Mouse (Mus musculus): Measurements from ENCODE around the gene Acsl6. TPM values are rescaled to one million over a fixed set of nuclear protein-coding genes. Genes with fewer than 3 reads are reported as not detected.
"Not testable (repeated sequence)": the region's sequence is repeated elsewhere in the genome, so short reads cannot be mapped to it uniquely, and the experiment has no call there.

Acsl6 gene
- polyA plus RNA-seq, 1 experiment from 2014 or later, result 46.2 TPM

GRCm38 (mm10) chr11:54400803-54401202, 97.2 kb downstream of the Acsl6 start:
- not testable (repeated sequence) for H3K36me3 ChIP-seq (ENCODE audit: control insufficient read depth, insufficient read depth, low read length); ATAC-seq; H3K4me2 ChIP-seq (ENCODE audit: low read length); H3K4me3 ChIP-seq (ENCODE audit: low read depth, low read length); H3K9ac ChIP-seq (ENCODE audit: low read depth, low read length); H3K9me3 ChIP-seq (replicated peaks; ENCODE audit: control insufficient read depth, low read length, poor library complexity, severe bottlenecking); H3K27me3 ChIP-seq (ENCODE audit: control insufficient read depth, insufficient read depth, low read depth, low read length); H3K27ac ChIP-seq (ENCODE audit: low read length); H3K4me1 ChIP-seq (ENCODE audit: control insufficient read depth, insufficient read depth, low read length)
- 95% methylated on average over 20 of the region's 20 CpGs for WGBS

GRCm38 (mm10) chr11:54404885-54405284, 101.3 kb downstream of the Acsl6 start:
- Histone ChIP-seq H3K36me3 (ENCODE audit: control insufficient read depth, insufficient read depth, low read length) (no peaks in the 10 kb centered on the region), H3K4me2 (ENCODE audit: low read length) (no peak overlapping the region), H3K9ac (ENCODE audit: low read depth, low read length) (no peak overlapping the region), H3K27me3 (ENCODE audit: control insufficient read depth, insufficient read depth, low read depth, low read length) (no peaks in the 10 kb centered on the region), H3K4me3 (ENCODE audit: low read depth, low read length) (no peak overlapping the region), H3K9me3 (replicated peaks; ENCODE audit: control insufficient read depth, low read length, poor library complexity, severe bottlenecking) (no peaks in the 10 kb centered on the region), H3K4me1 (ENCODE audit: control insufficient read depth, insufficient read depth, low read length) (no peaks in the 10 kb centered on the region), H3K27ac (ENCODE audit: low read length) (no peak overlapping the region)
- WGBS, result 83% methylated on average over 4 of the region's 4 CpGs
- ATAC-seq, result no peak

- H3K9ac ChIP-seq (ENCODE audit: low read depth, low read length), result no peak overlapping the region
- H3K27me3 ChIP-seq (ENCODE audit: control insufficient read depth, insufficient read depth, low read depth, low read length), result no peaks in the 10 kb centered on the region
- no peak overlapping the region for H3K27ac ChIP-seq (ENCODE audit: low read length)
- H3K36me3 ChIP-seq (ENCODE audit: control insufficient read depth, insufficient read depth, low read length), result no peaks in the 10 kb centered on the region
- 89% methylated on average over 4 of the region's 4 CpGs for WGBS
- H3K9me3 ChIP-seq (replicated peaks; ENCODE audit: control insufficient read depth, low read length, poor library complexity, severe bottlenecking), result no peaks in the 10 kb centered on the region
- ATAC-seq, result no peak
- no peak overlapping the region for H3K4me2 ChIP-seq (ENCODE audit: low read length)
- H3K4me3 ChIP-seq (ENCODE audit: low read depth, low read length), result no peak overlapping the region
- H3K4me1 ChIP-seq (ENCODE audit: control insufficient read depth, insufficient read depth, low read length), result no peaks in the 10 kb centered on the region
Measured at GRCm38 (mm10) chr11:54406930-54407546, 103.4 kb downstream of the Acsl6 start.

- Histone ChIP-seq H3K27ac (ENCODE audit: low read length) (no peak overlapping the region), H3K9me3 (replicated peaks; ENCODE audit: control insufficient read depth, low read length, poor library complexity, severe bottlenecking) (no peaks in the 10 kb centered on the region), H3K4me1 (ENCODE audit: control insufficient read depth, insufficient read depth, low read length) (0 out of 2 replicates have a peak, but pooled peaks cover 3% of the 10 kb centered on the region), H3K4me2 (ENCODE audit: low read length) (no peak overlapping the region), H3K27me3 (ENCODE audit: control insufficient read depth, insufficient read depth, low read depth, low read length) (no peaks in the 10 kb centered on the region), H3K4me3 (ENCODE audit: low read depth, low read length) (no peak overlapping the region), H3K9ac (ENCODE audit: low read depth, low read length) (no peak overlapping the region), H3K36me3 (ENCODE audit: control insufficient read depth, insufficient read depth, low read length) (no peaks in the 10 kb centered on the region)
- no peak for ATAC-seq
Measured at GRCm38 (mm10) chr11:54410612-54411011, 107.0 kb downstream of the Acsl6 start.

GRCm38 (mm10) chr11:54413017-54413416, 109.4 kb downstream of the Acsl6 start:
- Histone ChIP-seq H3K4me2 (ENCODE audit: low read length) (peak overlapping the region; percentile 36), H3K4me1 (ENCODE audit: control insufficient read depth, insufficient read depth, low read length) (0 out of 2 replicates have a peak, but pooled peaks cover 3% of the 10 kb centered on the region), H3K27ac (ENCODE audit: low read length) (no peak overlapping the region), H3K36me3 (ENCODE audit: control insufficient read depth, insufficient read depth, low read length) (no peaks in the 10 kb centered on the region), H3K9ac (ENCODE audit: low read depth, low read length) (no peak overlapping the region), H3K27me3 (ENCODE audit: control insufficient read depth, insufficient read depth, low read depth, low read length) (no peaks in the 10 kb centered on the region), H3K9me3 (replicated peaks; ENCODE audit: control insufficient read depth, low read length, poor library complexity, severe bottlenecking) (no peaks in the 10 kb centered on the region), H3K4me3 (ENCODE audit: low read depth, low read length) (no peak overlapping the region)
- peak; percentile 51; the same call in 1 of the 2 replicates for ATAC-seq
- 35% methylated on average over 6 of the region's 6 CpGs for whole genome bisulfite sequencing

Other genes starting within 250 kb of the Acsl6 start
- gene Pdlim4, start 234.8 kb upstream of the Acsl6 start, polyA plus RNA-seq (2015; fragmentation: Nextera tagmentation; extraction: Ambion mirVana), result 20.5 and 26.7 TPM in 2 replicates
- gene P4ha2, start 203.7 kb upstream of the Acsl6 start, polyA plus RNA-seq (2015; fragmentation: Nextera tagmentation; extraction: Ambion mirVana), result 9.6 and 9.7 TPM in 2 replicates
- not detected in 2 replicates for gene Csf2, start 54.1 kb upstream of the Acsl6 start, polyA plus RNA-seq (2015; fragmentation: Nextera tagmentation; extraction: Ambion mirVana)
- gene Il3, start 36.5 kb upstream of the Acsl6 start, polyA plus RNA-seq (2015; fragmentation: Nextera tagmentation; extraction: Ambion mirVana), result not detected in 2 replicates
- not detected in 2 replicates for gene Meikin, start 66.9 kb downstream of the Acsl6 start, polyA plus RNA-seq (2015; fragmentation: Nextera tagmentation; extraction: Ambion mirVana)
- 12.3 and 13.0 TPM in 2 replicates for gene Fnip1, start 134.4 kb downstream of the Acsl6 start, polyA plus RNA-seq (2015; fragmentation: Nextera tagmentation; extraction: Ambion mirVana)
- gene Rapgef6, start 219.0 kb downstream of the Acsl6 start, polyA plus RNA-seq (2015; fragmentation: Nextera tagmentation; extraction: Ambion mirVana), result 40.2 and 44.3 TPM in 2 replicates